Mouse (Mus musculus) v-Abl transformed pro-B cells (cell line): ENCODE measurements around the gene Mgat4d.
"Not testable (repeated sequence)": the region's sequence is repeated elsewhere in the genome, so short reads cannot be mapped to it uniquely, and the experiment has no call there.

Experiments
- in situ Hi-C, 2 experiments: fragments of 400-800 bp; cut with MboI; formaldehyde crosslinking; loops; one replicate each; pipeline ENCODE4 v1.15.1; 2025; ENCODE audit not compliant: unreplicated experiment in 2 of 2

Mgat4d gene

DNA sequence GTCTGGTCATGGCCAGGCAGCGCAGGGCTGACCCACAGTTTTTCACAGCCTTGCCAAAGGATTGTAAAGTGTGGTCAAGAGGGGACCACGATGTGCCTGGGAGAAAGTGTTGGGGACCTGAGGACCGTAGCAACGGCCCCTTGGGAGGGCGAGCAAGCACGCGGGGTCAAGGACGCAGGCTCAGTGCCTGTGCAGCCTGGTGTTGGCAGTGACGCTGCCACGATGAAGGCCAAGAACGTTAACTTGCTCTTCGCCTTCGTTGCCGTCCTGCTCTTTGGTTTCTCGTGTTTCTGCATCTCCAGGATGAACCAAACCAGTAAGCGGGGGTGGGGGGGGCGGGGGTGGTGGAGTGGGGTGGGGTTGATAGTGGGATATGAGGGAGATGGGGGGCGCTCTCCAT lies at the start of gene Mgat4d:
Mgat4d (plus strand) TSS at position 209 of the 400 bp plus-strand sequence.
- in situ Hi-C loops = loop anchor here (5.0 to 25.0 kb wide), 2 partner anchors 89 to 251 kb away; no protein-coding TSS in a partner anchor

DNA sequence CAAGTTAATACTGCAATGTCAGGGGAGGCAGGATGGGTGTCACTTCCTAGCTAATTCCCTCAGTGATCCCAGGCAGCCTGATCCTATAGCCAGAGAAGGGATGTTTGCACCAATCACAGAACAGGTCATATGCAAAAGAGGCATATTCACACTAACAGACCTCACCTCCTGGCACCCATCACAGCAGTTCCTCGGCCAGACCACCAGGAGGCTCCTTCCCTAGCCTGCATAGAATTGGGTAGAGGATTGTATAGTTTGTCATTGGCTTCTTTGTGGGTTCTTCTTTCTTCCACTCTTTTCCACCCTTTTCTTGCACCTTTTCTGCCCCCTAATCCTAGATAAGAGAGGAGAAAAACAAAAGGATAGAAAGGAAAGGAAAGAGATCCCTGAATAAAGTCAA lies 48.1 kb upstream of the Mgat4d start:
- in situ Hi-C loops = no loop called here

DNA sequence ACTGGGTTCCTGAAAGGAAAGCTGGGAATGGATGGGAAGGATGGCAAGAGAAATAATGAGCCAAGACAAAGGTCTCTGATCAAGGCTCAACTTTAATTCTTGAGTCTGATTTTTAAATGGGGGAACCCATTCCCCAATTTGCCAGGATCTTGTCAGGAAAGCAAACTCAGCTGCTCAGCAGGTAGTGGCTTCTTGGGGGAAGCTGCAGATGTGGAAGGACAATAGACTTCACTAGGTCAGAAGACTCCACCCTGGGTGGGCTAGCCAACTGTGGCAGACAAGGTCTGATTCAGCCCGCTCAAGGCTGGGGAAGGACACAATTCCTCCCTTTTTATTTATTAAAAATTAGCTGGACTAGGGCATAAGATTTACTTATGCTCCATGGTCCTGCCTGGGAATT lies 43.3 kb upstream of the Mgat4d start:
- in situ Hi-C loops = no loop called here

DNA sequence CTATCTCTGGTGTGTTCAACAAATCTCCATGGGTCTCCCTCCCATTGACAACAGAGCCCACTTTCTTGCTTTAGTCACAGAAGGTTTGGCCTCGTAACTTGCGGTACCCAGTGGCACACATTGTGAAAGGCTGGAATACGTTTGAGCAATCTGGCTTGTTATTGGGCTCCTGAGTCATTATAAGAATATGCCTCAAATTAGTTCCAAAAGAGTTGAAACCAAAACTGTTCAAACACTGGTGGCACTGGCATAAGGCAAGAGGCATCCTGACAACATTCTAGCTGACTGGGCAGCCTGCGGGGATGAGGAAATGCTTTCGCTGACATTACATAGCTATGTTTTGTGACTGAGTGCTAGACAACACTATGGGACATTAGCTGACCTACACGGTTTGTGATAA lies 38.4 kb upstream of the Mgat4d start:
- in situ Hi-C loops = no loop called here

DNA sequence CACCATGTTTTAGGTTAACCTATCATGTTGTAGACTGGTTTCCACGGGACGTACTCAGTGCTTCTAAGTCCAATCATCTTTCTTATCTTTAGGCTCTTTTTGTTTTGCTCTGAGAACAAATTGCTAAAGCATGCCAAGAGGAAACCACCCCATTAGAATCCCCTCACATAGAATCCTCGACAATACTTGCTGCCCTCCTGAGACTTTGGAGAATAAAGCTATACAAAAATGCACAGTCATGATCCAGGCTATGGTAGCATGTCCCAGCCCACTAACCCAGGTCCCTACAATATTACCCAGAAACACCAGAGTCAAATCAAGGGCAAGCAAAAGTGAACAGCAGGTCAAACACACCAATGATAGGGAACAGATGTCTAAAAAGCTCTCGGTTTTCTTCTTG lies 33.2 kb upstream of the Mgat4d start:
- in situ Hi-C loops = not testable (repeated sequence)

DNA sequence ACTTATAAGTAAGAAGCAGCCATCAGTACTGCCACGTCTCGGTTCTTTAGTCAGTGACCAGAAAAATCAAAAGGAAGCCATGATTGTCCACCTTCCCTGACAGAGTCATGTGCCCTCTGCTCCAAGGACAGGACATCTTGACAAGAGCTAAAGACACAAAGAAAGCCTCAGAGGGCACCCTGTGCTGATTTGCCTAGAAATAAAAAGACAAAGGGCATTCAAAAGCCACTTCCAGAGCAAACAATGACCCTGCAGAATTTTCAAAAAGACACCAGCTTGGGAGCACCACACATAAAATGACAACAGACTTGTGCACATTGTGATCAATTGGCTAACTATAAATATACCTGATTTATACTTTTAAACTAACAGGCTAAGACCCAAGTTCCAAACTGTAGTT lies 32.6 kb upstream of the Mgat4d start:
- in situ Hi-C loops = no loop called here

DNA sequence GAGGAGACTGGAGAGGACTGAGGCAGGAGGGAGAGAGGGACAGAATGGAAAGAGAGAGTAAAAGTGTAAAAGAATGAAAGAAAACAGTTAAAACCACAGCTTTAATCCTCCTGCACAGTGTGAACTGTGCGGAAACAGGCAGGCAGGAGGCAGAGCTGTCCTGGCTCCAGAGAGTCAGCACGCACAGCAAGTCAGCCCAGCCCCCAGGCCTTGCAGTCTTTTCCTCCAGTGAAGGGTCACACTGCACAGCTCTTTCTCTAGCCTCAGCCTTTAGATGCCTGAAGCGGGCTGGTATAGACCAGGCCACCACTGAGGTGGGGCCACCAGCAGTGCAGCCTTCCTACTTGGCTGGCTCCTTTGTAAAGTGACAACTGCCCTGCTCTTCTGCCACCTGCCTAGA lies 27.7 kb upstream of the Mgat4d start:
- in situ Hi-C loops = loop anchor here (10.0 kb wide), 2 partner anchors 124 to 216 kb away; no protein-coding TSS in a partner anchor

DNA sequence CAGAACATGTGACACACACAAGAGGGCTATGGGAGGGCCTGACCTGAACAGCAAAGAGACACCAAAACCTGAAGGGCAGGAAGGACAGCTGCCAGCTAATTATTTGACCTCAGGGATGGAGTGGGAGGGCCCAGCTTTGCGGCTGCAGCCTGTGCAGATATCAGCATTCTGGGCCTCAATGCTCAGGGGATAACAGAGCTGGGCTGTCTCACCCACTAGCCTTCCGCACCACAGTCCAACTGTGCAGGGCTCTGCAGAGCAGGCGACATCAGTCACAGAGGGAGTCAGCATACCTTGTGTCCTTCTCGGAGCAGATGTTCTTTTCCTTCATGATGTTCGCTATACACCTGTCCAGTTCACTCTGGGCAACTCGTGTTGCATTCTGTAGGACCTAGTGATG lies 25.9 kb upstream of the Mgat4d start:
- in situ Hi-C loops = loop anchor here (10.0 kb wide), 2 partner anchors 122 to 218 kb away; no protein-coding TSS in a partner anchor

DNA sequence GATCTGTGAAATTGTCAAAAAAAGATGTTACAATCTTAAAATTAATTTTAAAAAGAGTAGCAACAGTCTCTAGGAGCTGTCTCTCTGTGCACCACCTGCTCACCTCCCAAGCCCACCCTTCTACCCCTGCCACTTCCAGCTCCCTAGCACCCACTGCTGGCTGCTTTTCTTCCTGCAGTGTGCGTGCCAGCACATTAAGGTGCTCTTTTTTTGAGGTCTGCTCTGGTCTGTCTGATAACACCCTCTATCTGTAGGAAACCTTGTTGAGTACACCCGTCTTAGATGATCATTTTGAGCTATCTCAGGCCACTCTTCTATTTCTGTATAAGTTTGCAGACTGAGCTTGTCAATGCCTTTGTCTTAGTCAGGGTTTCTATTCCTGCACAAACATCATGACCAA lies 25.2 kb upstream of the Mgat4d start:
- in situ Hi-C loops = loop anchor here (10.0 kb wide), 2 partner anchors 122 to 218 kb away; no protein-coding TSS in a partner anchor

DNA sequence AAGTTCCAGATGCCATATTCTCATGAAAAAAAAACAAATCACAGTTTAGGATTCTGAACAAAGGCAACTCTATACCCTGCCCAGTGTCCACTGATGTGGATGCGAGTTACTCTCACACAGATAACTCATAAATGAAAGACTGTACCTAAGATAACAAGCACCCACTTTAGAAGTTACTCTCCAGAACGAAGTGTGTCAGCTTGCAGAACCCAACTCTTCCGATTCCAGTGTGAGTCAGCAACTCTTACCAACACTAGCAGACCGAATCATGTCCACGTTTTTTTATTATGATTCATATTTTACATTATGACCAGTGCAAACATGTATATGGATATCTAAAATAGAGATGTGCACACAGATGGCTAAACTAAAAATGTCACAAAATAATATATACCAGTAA lies 20.4 kb upstream of the Mgat4d start:
- in situ Hi-C loops = loop anchor here (10.0 to 25.0 kb wide), 3 partner anchors 109 to 223 kb away; no protein-coding TSS in a partner anchor

DNA sequence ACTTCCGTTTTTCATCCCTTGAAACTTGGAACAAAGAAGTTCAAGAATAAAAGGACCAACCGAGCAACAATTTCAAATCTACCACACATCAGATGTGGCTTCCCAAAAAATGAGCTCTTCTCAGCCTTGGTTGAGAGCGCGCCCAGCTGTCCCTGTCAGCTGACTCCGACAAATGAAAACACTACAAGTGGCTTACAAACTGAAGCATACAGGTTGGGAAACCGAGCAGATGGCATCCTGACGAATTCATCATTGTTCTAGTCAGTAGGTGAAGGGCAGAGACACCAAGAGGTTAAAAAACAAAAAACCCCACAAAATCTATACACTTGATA lies 16.7 kb upstream of the Mgat4d start:
- in situ Hi-C loops = loop anchor here (5.0 to 25.0 kb wide), 2 partner anchors 56 to 106 kb away; partner anchors contain the start of gene Clgn (in 1 of the 2)

DNA sequence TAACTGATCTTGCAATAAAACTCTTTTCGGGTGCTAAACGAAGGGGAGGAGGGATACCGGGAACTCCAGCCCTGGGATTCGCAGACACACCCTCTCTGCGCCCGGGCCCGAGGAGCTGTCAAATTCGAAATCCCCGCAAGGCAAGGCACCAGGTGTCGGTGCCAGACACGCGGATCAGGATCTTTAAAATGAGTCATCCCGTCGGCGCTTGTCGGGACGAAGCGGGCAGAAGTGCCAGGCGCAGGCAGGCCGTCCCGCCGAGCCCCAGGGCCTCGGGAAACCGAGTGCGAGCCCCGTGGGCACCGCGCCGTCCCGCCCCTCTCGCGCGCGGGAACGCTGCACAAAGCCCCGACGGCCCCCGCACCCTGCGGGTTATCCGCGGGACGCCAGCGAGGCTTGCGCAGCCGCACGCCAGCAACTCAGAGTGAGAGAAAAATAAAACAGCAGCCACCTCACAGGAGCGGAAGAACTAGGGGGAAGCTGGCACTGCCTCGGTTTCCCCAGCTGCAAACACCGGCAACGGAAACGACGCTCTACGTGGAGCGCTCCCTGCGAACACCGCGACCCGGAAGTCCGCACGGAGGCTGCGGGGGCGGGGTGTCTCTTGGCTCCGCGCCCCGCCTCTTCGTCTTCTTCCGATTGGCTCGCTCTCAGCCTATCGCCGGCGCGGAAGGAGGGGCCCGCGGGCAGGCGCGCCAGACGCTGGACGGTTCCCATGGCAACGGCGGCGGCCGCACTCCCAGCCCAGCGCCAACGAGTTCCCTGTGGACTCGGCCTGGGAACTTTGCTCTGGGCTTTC lies 16.2 kb upstream of the Mgat4d start, which contains the start of gene Elmod2:
Elmod2 (minus strand) TSS at position 588 of the 799 bp plus-strand sequence.
- in situ Hi-C loops = loop anchor here (5.0 to 25.0 kb wide), 2 partner anchors 55 to 105 kb away; partner anchors contain the start of gene Clgn (in 1 of the 2)

DNA sequence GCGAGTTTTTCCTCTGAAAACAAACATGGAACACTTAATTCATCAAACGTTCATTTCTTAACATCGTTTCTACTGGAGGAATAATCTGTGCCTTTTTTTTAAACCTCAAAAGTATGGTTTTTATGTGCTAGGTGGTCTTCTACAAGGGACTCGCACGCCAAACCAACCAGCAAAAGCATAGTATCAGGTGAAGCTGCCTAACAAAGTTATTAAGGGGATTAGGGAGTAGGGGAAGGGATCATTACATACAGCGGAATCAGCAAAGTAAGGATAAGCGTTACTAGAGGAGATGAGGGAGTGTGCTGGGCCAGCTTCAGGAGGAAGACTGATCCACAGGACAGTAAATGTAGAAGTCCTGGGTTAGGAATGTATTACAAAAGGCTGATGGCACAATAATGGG lies 15.4 kb upstream of the Mgat4d start:
- in situ Hi-C loops = loop anchor here (5.0 to 25.0 kb wide), 2 partner anchors 54 to 104 kb away; partner anchors contain the start of gene Clgn (in 1 of the 2)

DNA sequence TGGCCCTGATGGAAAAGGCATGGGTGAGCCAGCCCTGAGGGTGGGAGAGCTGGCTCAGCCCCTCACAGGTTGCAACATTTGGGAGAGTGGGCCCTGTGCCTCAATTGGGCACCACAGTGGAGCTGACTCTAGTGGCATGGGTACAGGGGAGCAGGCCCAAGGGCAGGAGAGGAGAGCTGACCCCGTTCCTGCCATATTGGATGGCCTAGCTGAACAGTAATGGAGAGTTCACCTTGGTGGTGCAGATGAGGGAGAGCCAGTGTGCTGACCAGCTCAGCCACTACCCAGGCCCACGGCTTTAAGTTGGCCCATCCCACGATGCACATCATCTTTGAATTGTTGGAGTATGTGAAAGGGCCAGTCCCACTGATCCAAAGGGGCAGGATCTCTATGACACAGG lies 6.2 kb upstream of the Mgat4d start:
- in situ Hi-C loops = loop anchor here in 1 of 2 experiments (5.0 to 25.0 kb wide), 2 partner anchors 95 to 245 kb away; no protein-coding TSS in a partner anchor

DNA sequence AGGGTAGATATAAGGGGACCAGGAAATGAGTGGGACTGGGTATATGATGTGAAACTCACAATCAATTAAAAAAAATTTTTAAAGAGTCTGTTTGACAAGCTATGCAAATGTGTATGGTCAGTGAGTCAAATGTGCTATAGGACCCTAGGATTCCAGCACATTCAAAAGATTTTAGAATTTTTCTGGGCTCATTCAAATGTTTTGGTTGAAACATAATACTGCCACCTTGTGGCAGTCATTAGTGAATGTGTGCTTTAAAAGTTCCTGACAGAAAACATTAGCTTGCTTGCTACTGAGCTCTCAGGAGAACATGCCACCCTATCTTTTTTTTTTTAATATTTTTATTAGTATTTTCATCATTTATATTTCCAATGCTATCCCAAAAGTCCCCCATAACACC lies 5.6 kb upstream of the Mgat4d start:
- in situ Hi-C loops = loop anchor here in 1 of 2 experiments (5.0 to 25.0 kb wide), 2 partner anchors 95 to 245 kb away; no protein-coding TSS in a partner anchor

DNA sequence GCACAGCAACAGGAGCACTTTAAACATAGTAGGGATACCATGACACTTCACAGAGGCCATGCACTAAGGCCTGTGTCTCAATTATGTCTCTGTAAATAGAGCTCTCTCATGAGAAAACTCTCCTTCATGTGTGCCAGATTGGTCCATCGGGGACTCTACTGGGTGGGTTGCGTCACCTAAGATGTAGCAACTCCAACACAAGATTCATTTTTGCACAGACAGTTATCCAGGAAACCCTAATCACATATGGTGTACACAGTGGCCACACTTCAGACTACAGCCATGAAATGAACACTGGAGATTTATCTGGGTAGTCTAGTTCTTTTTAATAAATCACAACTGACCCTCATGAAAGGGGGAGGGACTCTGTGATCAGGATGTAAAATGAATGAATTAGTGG lies 3.0 kb downstream of the Mgat4d start:
- in situ Hi-C loops = no loop called here

DNA sequence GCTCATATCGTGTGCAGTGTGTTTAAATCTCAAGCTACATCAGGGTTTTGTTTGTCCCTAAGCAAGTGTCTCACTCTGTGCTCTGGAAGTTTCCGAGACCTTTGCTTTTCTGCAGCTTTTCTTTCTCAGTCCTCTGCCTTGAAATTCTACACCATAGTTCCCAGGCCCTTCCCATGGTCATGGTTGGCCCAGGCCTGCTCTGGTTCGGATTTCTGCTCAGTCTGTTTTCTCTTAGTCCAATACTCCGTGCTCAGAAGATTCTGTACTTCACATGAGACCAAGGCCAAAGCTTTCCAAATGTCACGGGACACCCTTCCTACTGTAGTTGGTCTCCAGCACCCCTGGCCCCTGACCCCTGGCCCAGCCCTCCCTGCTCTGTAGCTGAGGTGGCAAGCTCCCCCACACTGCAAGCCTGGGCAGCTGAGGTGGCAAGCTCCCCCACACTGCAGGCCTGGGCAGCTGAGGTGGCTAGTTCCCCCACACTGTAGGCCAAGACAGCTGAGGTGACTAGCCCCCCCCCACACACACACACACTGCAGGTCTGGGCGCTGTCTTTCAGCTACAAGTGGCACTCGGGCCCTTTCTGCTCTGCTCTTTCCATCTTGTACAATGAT lies 15.0 kb downstream of the Mgat4d start:
- in situ Hi-C loops = no loop called here

DNA sequence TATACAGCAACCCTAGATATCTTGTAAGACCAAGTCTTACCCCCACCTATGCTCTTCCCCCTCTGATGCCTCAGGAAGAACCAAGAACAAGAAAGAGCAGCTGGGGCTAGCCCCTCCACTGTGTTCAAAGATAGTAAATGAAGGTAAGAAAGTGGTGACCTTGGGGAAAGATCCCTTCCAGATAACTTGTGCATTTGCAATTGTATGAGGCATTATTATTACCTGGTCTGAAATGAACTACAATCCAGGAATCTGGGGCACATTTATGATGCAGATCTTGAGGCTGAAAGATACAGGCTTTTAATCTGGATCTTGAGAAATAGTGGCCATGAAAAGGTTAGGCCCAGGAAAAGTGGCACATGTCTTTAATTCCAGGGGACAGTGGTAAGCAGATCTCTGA lies 29.0 kb downstream of the Mgat4d start:
- in situ Hi-C loops = no loop called here

DNA sequence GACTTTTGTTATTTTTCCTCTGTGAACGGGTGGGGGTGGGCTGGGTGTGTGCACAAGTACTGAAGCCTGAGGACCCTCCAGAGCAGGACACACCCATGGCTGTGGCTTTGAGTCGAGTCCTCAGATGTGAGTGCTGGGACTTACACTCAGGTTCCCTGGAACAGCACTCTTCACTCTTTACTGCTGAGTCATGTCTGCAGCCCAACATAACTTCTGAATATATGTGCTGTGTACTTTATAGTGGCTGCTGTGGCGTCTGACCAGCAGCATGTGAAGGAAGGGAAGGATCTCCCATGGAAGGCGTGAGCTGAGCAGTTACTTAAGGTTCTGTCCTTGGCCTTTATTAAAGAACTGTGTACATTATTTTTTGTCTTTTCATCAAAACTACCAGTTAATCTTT lies 31.9 kb downstream of the Mgat4d start:
- in situ Hi-C loops = no loop called here

DNA sequence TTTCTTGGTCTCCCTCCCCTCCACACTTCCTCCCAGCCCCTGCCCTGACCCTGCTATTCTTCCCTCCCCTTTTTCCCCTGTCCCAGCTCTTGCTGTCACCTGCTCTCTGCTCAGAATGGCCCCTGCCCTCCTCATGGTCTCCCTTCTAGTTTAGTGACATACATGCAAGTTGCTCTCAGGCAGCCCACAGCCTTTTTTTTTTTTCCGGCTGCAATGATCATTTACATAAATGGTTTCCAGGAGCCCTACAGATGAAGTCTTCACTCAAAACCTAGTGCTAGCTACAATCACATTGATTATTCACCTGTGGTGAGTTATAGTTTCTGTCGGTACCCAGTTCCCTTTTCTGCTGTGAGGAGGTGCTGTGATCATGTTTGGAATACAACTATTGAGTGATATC lies 32.7 kb downstream of the Mgat4d start:
- in situ Hi-C loops = no loop called here

DNA sequence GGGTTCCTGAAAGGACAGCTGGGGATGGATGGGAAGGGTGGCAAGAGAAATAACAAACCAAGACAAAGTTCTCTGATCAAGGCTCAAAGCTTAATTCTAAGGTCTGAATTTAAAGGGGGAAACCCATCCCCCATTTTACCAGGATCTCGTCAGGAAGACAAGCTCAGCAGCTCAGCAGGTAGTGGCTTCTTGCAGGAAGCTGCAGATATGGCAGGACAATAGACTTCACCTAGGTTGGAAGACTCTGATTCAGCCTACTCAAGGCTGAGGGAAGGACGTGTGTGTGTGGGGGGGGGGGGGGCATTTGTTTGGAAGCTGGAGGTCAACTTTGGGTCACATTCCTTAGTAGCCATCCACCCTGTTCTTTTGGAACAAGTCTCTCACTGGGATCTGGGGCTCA lies 34.6 kb downstream of the Mgat4d start:
- in situ Hi-C loops = no loop called here
